Mouse (Mus musculus): ENCODE data around the gene Luc7l3. TPM values are rescaled to one million over a fixed set of nuclear protein-coding genes. Genes with fewer than 3 reads are reported as not detected.

Gene Luc7l3
- polyA plus RNA-seq, 1 experiment, result 26.4 TPM

- 60% methylated on average over 15 of the region's 15 CpGs for WGBS
- Histone ChIP-seq H3K36me3 (ENCODE audit: control insufficient read depth, insufficient read depth, low read length) (no peaks in the 10 kb centered on the region), H3K27ac (ENCODE audit: control insufficient read depth, insufficient read depth, low read length) (no peak overlapping the region), H3K27me3 (ENCODE audit: control insufficient read depth, insufficient read depth, low read length) (no peaks in the 10 kb centered on the region), H3K4me3 (ENCODE audit: control insufficient read depth, insufficient read depth, low read length) (peak overlapping the region; percentile 35), H3K4me1 (replicated peaks; ENCODE audit: control insufficient read depth, insufficient read depth, low read length) (peaks cover 16% of the 10 kb centered on the region)
- no peak for DNase-seq
- TF ChIP-seq POLR2A (IDR thresholded peaks at IDR 0.05; ENCODE audit: control insufficient read depth, extremely low read depth, insufficient read depth, low read length, poor library complexity) (no peak), CTCF (IDR thresholded peaks at IDR 0.05; ENCODE audit: borderline replicate concordance, control insufficient read depth, extremely low read depth, insufficient read depth, low read length, poor library complexity) (no peak)
These were observed 78.2 kb downstream of the Luc7l3 start for GRCm38 (mm10) chr11:94243422-94244180.

- no peak overlapping the region for H3K27ac ChIP-seq (ENCODE audit: control insufficient read depth, insufficient read depth, low read length)
- H3K27me3 ChIP-seq (ENCODE audit: control insufficient read depth, insufficient read depth, low read length), result no peaks in the 10 kb centered on the region
- no peak for TF ChIP-seq CTCF (IDR thresholded peaks at IDR 0.05; ENCODE audit: borderline replicate concordance, control insufficient read depth, extremely low read depth, insufficient read depth, low read length, poor library complexity)
- no peak for TF ChIP-seq POLR2A (IDR thresholded peaks at IDR 0.05; ENCODE audit: control insufficient read depth, extremely low read depth, insufficient read depth, low read length, poor library complexity)
- H3K4me3 ChIP-seq (ENCODE audit: control insufficient read depth, insufficient read depth, low read length), result peak overlapping the region; percentile 35
- DNase-seq, result no peak
- H3K36me3 ChIP-seq (ENCODE audit: control insufficient read depth, insufficient read depth, low read length), result no peaks in the 10 kb centered on the region
- WGBS, result 13% methylated on average over 29 of the region's 29 CpGs
- H3K4me1 ChIP-seq (replicated peaks; ENCODE audit: control insufficient read depth, insufficient read depth, low read length), result peaks cover 16% of the 10 kb centered on the region
These were observed 78.9 kb downstream of the Luc7l3 start for GRCm38 (mm10) chr11:94242760-94243421.

GRCm38 (mm10) chr11:94239706-94240105 lies 82.1 kb downstream of the Luc7l3 start:
- no peak for DNase-seq
- no peaks in the 10 kb centered on the region for H3K27me3 ChIP-seq (ENCODE audit: control insufficient read depth, insufficient read depth, low read length)
- TF ChIP-seq CTCF (IDR thresholded peaks at IDR 0.05; ENCODE audit: borderline replicate concordance, control insufficient read depth, extremely low read depth, insufficient read depth, low read length, poor library complexity), result no peak
- no peak for TF ChIP-seq POLR2A (IDR thresholded peaks at IDR 0.05; ENCODE audit: control insufficient read depth, extremely low read depth, insufficient read depth, low read length, poor library complexity)
- 91% methylated on average over 9 of the region's 9 CpGs for WGBS
- H3K27ac ChIP-seq (ENCODE audit: control insufficient read depth, insufficient read depth, low read length), result no peak overlapping the region
- no peaks in the 10 kb centered on the region for H3K36me3 ChIP-seq (ENCODE audit: control insufficient read depth, insufficient read depth, low read length)
- H3K4me1 ChIP-seq (replicated peaks; ENCODE audit: control insufficient read depth, insufficient read depth, low read length), result peaks cover 16% of the 10 kb centered on the region
- H3K4me3 ChIP-seq (ENCODE audit: control insufficient read depth, insufficient read depth, low read length), result no peak overlapping the region

- WGBS, result 95% methylated on average over 8 of the region's 8 CpGs
- H3K4me3 ChIP-seq (ENCODE audit: control insufficient read depth, insufficient read depth, low read length), result no peak overlapping the region
These were observed 83.0 kb downstream of the Luc7l3 start for GRCm38 (mm10) chr11:94238786-94239185.

More at GRCm38 (mm10) chr11:94238786-94239185, 83.0 kb downstream of the Luc7l3 start:
- Histone ChIP-seq H3K27ac (ENCODE audit: control insufficient read depth, insufficient read depth, low read length) (no peak overlapping the region), H3K4me1 (replicated peaks; ENCODE audit: control insufficient read depth, insufficient read depth, low read length) (peaks cover 15% of the 10 kb centered on the region), H3K27me3 (ENCODE audit: control insufficient read depth, insufficient read depth, low read length) (no peaks in the 10 kb centered on the region), H3K36me3 (ENCODE audit: control insufficient read depth, insufficient read depth, low read length) (no peaks in the 10 kb centered on the region)
- TF ChIP-seq CTCF (IDR thresholded peaks at IDR 0.05; ENCODE audit: borderline replicate concordance, control insufficient read depth, extremely low read depth, insufficient read depth, low read length, poor library complexity), result no peak
- TF ChIP-seq POLR2A (IDR thresholded peaks at IDR 0.05; ENCODE audit: control insufficient read depth, extremely low read depth, insufficient read depth, low read length, poor library complexity), result no peak
- DNase-seq, result no peak

Other genes starting within 250 kb of the Luc7l3 start
- gene Tob1, start 110.5 kb downstream of the Luc7l3 start, polyA plus RNA-seq (2012; rRNA removed), result 21.4 and 27.4 TPM in 2 replicates
- 28.2 and 34.4 TPM in 2 replicates for gene Wfikkn2, start 76.0 kb downstream of the Luc7l3 start, polyA plus RNA-seq (2012; rRNA removed)
- gene Gm21885, start 40.1 kb downstream of the Luc7l3 start, polyA plus RNA-seq (2012; rRNA removed), result not detected in 2 replicates
- gene Ankrd40, start 6.0 kb upstream of the Luc7l3 start, polyA plus RNA-seq (2012; rRNA removed), result 117 and 120 TPM in 2 replicates
- 21.5 and 28.4 TPM in 2 replicates for gene Abcc3, start 71.0 kb upstream of the Luc7l3 start, polyA plus RNA-seq (2012; rRNA removed)
- gene Cacna1g, start 152.2 kb upstream of the Luc7l3 start, polyA plus RNA-seq (2012; rRNA removed), result 2.3 and 6.5 TPM in 2 replicates
- gene Spata20, start 164.2 kb upstream of the Luc7l3 start, polyA plus RNA-seq (2012; rRNA removed), result 0.04 and 0.39 TPM in 2 replicates
- gene Epn3, start 178.0 kb upstream of the Luc7l3 start, polyA plus RNA-seq (2012; rRNA removed), result 1.8 and 3.3 TPM in 2 replicates
- gene Mycbpap, start 199.8 kb upstream of the Luc7l3 start, polyA plus RNA-seq (2012; rRNA removed), result 0.13 and 0.19 TPM in 2 replicates
- gene Rsad1, start 227.3 kb upstream of the Luc7l3 start, polyA plus RNA-seq (2012; rRNA removed), result 5.4 and 6.8 TPM in 2 replicates
- 0.59 TPM in 2 replicates for gene Chad, start 243.1 kb upstream of the Luc7l3 start, polyA plus RNA-seq (2012; rRNA removed)